Mouse (Mus musculus): ENCODE results near the gene Celf2.
"Not testable (repeated sequence)": the region's sequence is repeated elsewhere in the genome, so short reads cannot be mapped to it uniquely, and the experiment has no call there.

Celf2 gene

GRCm38 (mm10) chr2:7509463-7509862 is at the start of gene Celf2:
Gene Celf2, minus strand, starts transcription at chr2:7509563.
- DNase-seq: not testable (repeated sequence)

GRCm38 (mm10) chr2:7555144-7555892 is 46.0 kb upstream of the Celf2 start:
- DNase-seq: no peak

- DNase-seq: no peak
Observed at GRCm38 (mm10) chr2:7554601-7555000, 45.2 kb upstream of the Celf2 start.

GRCm38 (mm10) chr2:7552887-7553286 is 43.5 kb upstream of the Celf2 start:
- no peak for DNase-seq

GRCm38 (mm10) chr2:7548886-7549285 is 39.5 kb upstream of the Celf2 start:
- no peak for DNase-seq

- DNase-seq: no peak
Observed at GRCm38 (mm10) chr2:7534615-7535204, 25.3 kb upstream of the Celf2 start.

GRCm38 (mm10) chr2:7534195-7534594 is 24.8 kb upstream of the Celf2 start:
- no peak for DNase-seq

GRCm38 (mm10) chr2:7531185-7531960 is 22.0 kb upstream of the Celf2 start:
- DNase-seq: no peak

- DNase-seq: no peak
Observed at GRCm38 (mm10) chr2:7530461-7531184, 21.3 kb upstream of the Celf2 start.

- DNase-seq: no peak
Observed at GRCm38 (mm10) chr2:7529637-7530036, 20.3 kb upstream of the Celf2 start.

- DNase-seq: no peak
Observed at GRCm38 (mm10) chr2:7526696-7527095, 17.3 kb upstream of the Celf2 start.

- no peak for DNase-seq
Observed at GRCm38 (mm10) chr2:7519473-7519872, 10.1 kb upstream of the Celf2 start.

GRCm38 (mm10) chr2:7493420-7493819 is 15.9 kb downstream of the Celf2 start:
- no peak for DNase-seq

GRCm38 (mm10) chr2:7484974-7485373 is 24.4 kb downstream of the Celf2 start:
- no peak for DNase-seq

GRCm38 (mm10) chr2:7482062-7482461 is 27.3 kb downstream of the Celf2 start:
- no peak for DNase-seq

- no peak for DNase-seq
Observed at GRCm38 (mm10) chr2:7460329-7461056, 48.9 kb downstream of the Celf2 start.

GRCm38 (mm10) chr2:7438721-7439282 is 70.6 kb downstream of the Celf2 start:
- DNase-seq: no peak

- DNase-seq: no peak
Observed at GRCm38 (mm10) chr2:7426481-7426880, 82.9 kb downstream of the Celf2 start.

GRCm38 (mm10) chr2:7400530-7400929 is 108.8 kb downstream of the Celf2 start:
- DNase-seq: no peak

- DNase-seq: peak; percentile 64
Observed at GRCm38 (mm10) chr2:7395935-7396334, 113.4 kb downstream of the Celf2 start.

- DNase-seq: peak; percentile 30
Observed at GRCm38 (mm10) chr2:7395473-7395872, 113.9 kb downstream of the Celf2 start.

- DNase-seq: no peak
Observed at GRCm38 (mm10) chr2:7392500-7392899, 116.9 kb downstream of the Celf2 start.
